Mouse (Mus musculus): ENCODE measurements around the gene Rpp25l. TPM values are rescaled to one million over a fixed set of nuclear protein-coding genes. Genes with fewer than 3 reads are reported as not detected.
"Not testable (repeated sequence)": the region's sequence is repeated elsewhere in the genome, so short reads cannot be mapped to it uniquely, and the experiment has no call there.

Gene Rpp25l
- polyA plus RNA-seq, 1 experiment from 2014 or later: 84.6 TPM

DNA sequence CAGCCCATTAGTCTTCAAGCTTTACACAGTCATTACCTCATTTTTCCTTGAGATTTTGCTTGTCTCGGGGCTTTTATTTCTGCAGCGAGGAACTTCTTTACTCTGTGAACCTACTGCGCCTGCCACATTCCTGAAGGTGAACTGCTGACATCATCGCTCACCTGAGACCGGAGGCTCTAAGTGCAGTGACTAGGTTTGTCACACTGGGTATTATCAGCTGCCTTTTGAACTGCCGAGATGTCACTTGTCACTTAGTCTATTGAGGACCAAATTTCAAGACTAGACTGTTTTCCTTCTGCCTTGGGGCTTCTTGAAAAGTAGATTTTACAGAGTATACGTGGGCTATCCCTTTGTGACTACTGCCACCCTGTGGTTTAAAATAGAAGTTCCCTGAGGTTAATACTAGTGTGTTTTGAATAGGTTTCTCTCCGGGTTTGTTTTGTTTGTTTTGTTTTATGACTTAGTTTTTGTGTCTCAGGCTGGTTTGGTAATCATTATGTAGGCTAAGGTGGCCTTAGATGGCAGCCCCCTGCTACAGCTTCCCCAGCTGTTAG, 5.1 kb downstream of the Rpp25l start:
- Histone ChIP-seq H3K36me3 (peaks cover 17% of the 10 kb centered on the region; the same call in 1 of the 2 replicates), H3K9me3 (no peaks in the 10 kb centered on the region), H3K4me3 (replicated peaks) (no peak overlapping the region), H3K4me1 (replicated peaks) (peaks cover 40% of the 10 kb centered on the region), H3K27me3 (peaks cover 46% of the 10 kb centered on the region), H3K4me2 (no peak overlapping the region), H3K27ac (no peak overlapping the region), H3K9ac (replicated peaks) (no peak overlapping the region)
- WGBS: 46% methylated on average over 8 of the region's 8 CpGs
- no peak for ATAC-seq (ENCODE audit: insufficient number of reproducible peaks, insufficient read depth, low FRiP score, low TSS enrichment, low read depth)

DNA sequence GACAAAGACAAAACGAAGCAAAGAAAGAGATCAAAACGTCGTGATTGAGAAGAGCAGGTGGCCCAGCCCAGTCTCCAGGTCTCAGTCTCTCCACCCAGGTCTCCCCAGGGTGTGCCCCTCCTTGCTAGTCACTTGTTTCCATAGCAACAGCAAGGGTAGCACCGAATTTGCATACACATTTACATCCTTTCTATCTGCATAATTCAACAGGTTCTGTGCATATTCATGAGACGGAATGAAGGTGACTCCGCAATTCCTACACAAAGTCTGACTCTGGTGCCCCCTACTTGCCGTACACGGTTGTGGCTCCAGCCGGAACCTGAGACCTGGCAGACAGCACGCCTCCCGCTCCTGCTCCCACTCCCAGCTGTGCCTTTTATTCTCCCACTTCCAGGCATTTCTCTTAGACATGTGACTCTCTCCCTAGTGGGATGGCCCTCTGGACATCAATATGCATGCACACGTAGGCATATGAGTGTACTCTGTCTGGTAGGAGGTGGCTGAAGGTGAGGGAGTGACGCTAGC, 6.3 kb downstream of the Rpp25l start:
- peaks cover 14% of the 10 kb centered on the region; the same call in 1 of the 2 replicates for H3K36me3 ChIP-seq
- peak overlapping the region; percentile 27; the same call in 1 of the 2 replicates for H3K4me2 ChIP-seq
- 2% methylated on average over 13 of the region's 13 CpGs for WGBS
- H3K4me1 ChIP-seq (replicated peaks): peaks cover 32% of the 10 kb centered on the region
- H3K9ac ChIP-seq (replicated peaks): no peak overlapping the region
- no peak overlapping the region for H3K27ac ChIP-seq
- no peaks in the 10 kb centered on the region for H3K9me3 ChIP-seq
- no peak overlapping the region for H3K4me3 ChIP-seq (replicated peaks)
- H3K27me3 ChIP-seq: peaks cover 51% of the 10 kb centered on the region
- ATAC-seq (ENCODE audit: insufficient number of reproducible peaks, insufficient read depth, low FRiP score, low TSS enrichment, low read depth): peak; percentile 29; the same call in 1 of the 2 replicates

DNA sequence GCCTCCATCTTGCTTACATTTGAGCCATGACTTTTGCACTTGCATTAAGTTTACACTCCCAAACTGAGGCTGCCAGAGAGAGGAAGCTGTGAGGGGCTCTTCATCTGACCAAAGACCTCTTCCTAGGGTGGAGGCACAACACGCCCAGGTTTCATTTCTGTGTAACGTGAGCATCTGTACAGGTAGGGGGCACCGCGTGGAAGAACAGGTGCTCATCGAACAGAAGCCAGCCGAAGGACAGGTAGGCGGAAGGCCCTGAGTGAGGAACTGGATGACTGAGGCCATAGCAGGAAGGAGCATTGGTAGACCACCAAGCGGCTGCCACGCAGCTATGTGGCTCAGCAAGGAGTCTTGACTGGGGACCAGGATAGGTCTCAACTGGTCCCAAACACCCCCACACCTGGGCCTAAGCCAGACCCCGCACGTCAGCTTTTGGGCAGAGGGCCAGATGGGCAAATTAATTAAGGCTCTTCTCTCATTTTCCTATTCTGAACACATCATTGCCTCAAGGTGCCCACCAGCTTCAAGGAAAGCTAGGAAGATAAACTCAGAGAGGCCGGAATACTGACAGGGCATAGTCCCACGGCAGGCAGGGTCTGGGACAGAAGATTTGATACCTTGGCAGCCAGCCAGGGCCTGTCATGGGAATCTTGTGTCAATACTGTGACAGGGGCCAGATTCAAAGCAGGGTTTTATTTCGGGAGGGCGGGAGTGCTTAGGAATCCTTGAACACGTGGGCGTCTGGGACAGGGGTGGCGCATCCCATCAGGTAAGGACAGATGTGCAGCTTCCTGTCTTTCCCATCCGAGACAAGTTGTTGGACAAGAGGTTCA, 7.2 kb downstream of the Rpp25l start:
- no peak overlapping the region for H3K4me2 ChIP-seq
- no peak for ATAC-seq (ENCODE audit: insufficient number of reproducible peaks, insufficient read depth, low FRiP score, low TSS enrichment, low read depth)
- 73% methylated on average over 19 of the region's 19 CpGs for WGBS
- H3K36me3 ChIP-seq: peaks cover 7% of the 10 kb centered on the region; the same call in 1 of the 2 replicates
- no peak overlapping the region for H3K27ac ChIP-seq
- H3K4me1 ChIP-seq (replicated peaks): peaks cover 23% of the 10 kb centered on the region
- no peak overlapping the region for H3K4me3 ChIP-seq (replicated peaks)
- H3K9me3 ChIP-seq: no peaks in the 10 kb centered on the region
- H3K9ac ChIP-seq (replicated peaks): no peak overlapping the region
- peaks cover 51% of the 10 kb centered on the region for H3K27me3 ChIP-seq

DNA sequence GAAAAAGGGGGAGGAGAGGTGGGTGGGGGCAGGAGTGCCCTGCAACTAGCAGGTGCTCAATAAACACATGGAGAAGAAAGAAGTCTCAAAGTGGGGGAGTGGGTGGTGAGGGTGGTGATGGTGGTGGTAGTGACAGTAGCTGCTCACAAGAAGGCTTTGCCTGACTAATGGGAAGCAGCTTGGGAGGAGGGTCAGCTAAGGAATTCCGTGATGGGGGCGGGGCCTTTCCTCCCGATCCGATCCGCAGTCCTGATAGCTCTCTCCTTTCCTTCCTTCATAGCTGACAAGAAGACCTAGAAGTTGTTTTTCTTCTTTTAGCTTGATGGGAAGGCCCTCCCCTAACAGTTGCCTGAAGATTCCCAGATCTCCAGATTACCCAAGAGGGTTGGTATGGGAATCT, 8.7 kb downstream of the Rpp25l start:
- Histone ChIP-seq H3K27me3 (peaks cover 51% of the 10 kb centered on the region), H3K4me1 (replicated peaks) (peaks cover 22% of the 10 kb centered on the region), H3K27ac (no peak overlapping the region), H3K9me3 (no peaks in the 10 kb centered on the region), H3K4me2 (no peak overlapping the region), H3K36me3 (no peaks in the 10 kb centered on the region), H3K4me3 (replicated peaks) (no peak overlapping the region), H3K9ac (replicated peaks) (no peak overlapping the region)
- 6% methylated on average over 5 of the region's 5 CpGs for WGBS
- ATAC-seq (ENCODE audit: insufficient number of reproducible peaks, insufficient read depth, low FRiP score, low TSS enrichment, low read depth): no peak

DNA sequence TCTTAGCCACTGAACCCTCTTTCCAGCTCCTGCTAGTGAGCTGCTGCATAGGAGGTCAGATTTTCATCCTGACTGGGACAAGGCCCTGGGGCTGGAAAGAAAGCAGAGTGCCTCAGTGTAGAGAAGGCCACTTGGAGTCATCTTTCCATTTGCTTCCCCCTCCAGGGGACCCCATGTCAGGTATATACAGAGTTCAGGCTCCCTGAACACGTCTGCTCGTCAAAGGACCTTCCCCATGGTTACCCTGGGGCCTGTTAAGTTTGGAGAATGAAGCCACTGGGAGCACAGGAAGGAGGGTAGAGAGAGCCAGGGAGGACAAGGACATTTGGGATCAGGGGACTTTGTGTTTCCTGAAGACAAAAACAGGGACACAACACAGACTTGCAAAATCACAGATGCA, 11.1 kb downstream of the Rpp25l start:
- H3K4me3 ChIP-seq (replicated peaks); H3K9me3 ChIP-seq; H3K27ac ChIP-seq; H3K36me3 ChIP-seq; H3K9ac ChIP-seq (replicated peaks); H3K4me2 ChIP-seq; ATAC-seq (ENCODE audit: insufficient number of reproducible peaks, insufficient read depth, low FRiP score, low TSS enrichment, low read depth): not testable (repeated sequence)
- Histone ChIP-seq H3K4me1 (replicated peaks) (peaks cover 22% of the 10 kb centered on the region), H3K27me3 (peaks cover 54% of the 10 kb centered on the region)
- WGBS: 60% methylated on average over 2 of the region's 2 CpGs

DNA sequence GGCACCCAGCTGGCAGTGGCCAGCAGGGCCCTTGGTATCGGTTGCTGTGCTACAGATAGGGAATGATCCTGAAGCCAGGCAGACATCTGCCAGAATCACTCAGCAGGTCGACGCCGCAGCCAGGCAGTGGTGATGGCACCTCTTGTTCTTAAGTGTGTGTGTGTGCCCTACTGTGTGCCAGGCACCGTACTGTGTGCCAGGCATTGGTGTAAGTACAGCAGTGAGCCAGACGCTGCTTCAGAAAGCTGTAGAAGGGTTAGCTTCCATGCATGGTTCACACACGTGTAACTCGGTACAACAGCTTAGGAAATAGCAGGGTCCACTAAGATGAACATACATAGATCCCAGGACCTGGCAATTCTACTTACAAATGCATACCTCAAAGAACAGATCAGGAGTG, 13.1 kb downstream of the Rpp25l start:
- H3K4me1 ChIP-seq (replicated peaks): peaks cover 13% of the 10 kb centered on the region
- not testable (repeated sequence) for H3K9ac ChIP-seq (replicated peaks); H3K36me3 ChIP-seq; H3K4me3 ChIP-seq (replicated peaks); H3K9me3 ChIP-seq; ATAC-seq (ENCODE audit: insufficient number of reproducible peaks, insufficient read depth, low FRiP score, low TSS enrichment, low read depth); H3K4me2 ChIP-seq; H3K27ac ChIP-seq
- H3K27me3 ChIP-seq: peaks cover 39% of the 10 kb centered on the region
- WGBS: 70% methylated on average over 6 of the region's 8 CpGs

DNA sequence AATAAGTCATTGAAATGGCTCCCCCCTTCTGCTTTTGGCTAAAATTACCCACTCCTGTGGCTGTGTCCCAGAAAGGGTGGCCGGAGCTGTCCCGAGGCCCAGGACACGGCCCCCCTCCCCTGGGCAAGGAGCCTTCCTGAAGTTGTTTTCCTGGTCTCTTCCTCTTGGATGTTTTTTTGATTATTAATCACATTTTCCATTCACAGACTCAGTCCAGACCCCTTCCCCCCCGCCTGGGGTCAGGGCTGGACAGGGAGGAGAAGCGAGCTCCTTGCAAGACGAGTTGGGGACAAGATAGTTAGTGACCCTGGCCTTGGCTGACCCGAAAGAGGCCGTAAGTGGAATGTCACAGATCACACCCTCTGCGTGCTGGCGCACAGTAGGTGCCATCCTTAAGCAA, 13.6 kb downstream of the Rpp25l start, which contains the start of gene Il11ra1:
Gene Il11ra1, plus strand, starts transcription at position 207 of the 400 bp plus-strand sequence.
- peak within 1 kb of the TSS; percentile 42; the same call in 1 of the 2 replicates for H3K4me2 ChIP-seq
- ATAC-seq (ENCODE audit: insufficient number of reproducible peaks, insufficient read depth, low FRiP score, low TSS enrichment, low read depth); H3K4me3 ChIP-seq (replicated peaks); H3K9ac ChIP-seq (replicated peaks); H3K36me3 ChIP-seq; H3K9me3 ChIP-seq; H3K27ac ChIP-seq: not testable (repeated sequence)
- H3K4me1 ChIP-seq (replicated peaks): peaks cover 11% of the 10 kb centered on the region
- H3K27me3 ChIP-seq: peaks cover 34% of the 10 kb centered on the region
- WGBS: 75% methylated on average over 10 of the region's 10 CpGs

DNA sequence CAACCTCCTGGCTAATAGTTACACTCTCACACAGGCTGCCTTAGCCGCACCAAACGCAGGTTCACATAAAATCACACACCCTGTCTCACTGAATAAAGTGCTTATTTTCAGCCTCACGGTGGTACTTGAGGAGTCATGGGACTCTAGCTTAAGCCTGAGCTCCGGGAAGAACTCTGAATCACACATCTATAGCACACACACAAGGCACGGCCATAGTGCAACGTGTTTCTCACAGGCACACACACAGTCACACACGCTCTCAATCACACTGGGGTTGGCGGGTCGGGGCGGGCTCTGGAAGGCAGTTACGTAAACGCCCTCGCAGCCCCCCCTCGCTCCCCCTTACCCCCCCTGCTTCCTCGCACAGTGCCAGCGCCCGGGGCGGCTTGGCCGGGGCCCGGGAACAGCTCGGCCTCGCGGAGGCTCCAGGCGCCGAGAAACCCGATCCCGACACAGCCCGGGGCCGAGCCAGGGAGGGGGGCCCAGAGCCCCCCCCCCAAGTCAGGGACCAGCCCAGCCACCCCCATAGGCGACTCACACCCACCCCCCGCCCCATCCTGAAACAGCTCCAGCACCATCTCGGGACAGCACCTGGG, 14.8 kb downstream of the Rpp25l start:
- Histone ChIP-seq H3K27me3 (peaks cover 25% of the 10 kb centered on the region), H3K4me2 (peak overlapping the region; percentile 42)
- H3K9me3 ChIP-seq; H3K4me1 ChIP-seq (replicated peaks); H3K36me3 ChIP-seq; H3K27ac ChIP-seq; H3K9ac ChIP-seq (replicated peaks); H3K4me3 ChIP-seq (replicated peaks); ATAC-seq (ENCODE audit: insufficient number of reproducible peaks, insufficient read depth, low FRiP score, low TSS enrichment, low read depth): not testable (repeated sequence)
- 3% methylated on average over 21 of the region's 32 CpGs for WGBS

DNA sequence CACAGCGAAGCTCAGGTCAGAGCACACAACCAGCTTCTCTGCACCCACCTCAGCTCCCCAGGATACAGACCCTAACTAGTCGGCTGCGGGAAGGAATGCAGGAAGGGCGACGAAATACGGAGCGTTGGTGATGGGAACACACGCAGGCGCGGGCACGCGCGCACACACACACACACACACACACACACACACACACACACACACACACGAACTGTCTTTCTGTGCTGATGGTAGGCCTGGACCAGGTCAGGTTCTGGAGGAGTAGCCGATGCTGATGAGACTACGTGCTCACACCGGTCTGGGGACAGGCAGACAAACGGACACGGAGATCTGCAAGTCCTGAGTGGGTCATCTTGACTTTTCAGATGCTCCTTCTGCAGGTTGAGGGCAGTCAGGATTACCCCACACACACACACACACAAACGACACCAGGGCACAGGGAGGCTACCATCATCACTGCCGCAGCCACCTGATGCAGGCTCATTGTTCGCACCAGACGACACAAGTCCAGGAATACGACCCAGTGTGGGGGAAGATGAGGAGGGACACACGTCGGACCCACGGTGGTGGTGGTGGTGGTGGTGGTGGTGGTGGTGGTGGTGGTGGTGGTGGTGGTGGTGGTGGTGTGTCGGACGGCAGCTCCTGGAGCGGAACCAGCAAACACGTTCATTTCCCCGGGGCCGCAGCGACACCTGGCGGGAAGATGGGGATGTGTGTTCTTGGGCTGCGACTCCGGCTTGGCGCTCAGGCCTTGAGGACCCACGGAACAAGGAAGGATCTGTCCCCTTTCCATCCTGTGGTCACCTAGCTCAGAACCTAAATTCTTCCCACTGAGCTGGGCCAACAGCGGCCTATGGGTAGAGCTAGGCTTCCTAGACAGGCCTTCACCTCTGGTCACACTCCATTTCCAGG, 16.1 kb downstream of the Rpp25l start, which contains the start of gene Cntfr:
Gene Cntfr, minus strand, starts transcription at position 160 of the 912 bp plus-strand sequence.
- H3K9ac ChIP-seq (replicated peaks); H3K4me3 ChIP-seq (replicated peaks); ATAC-seq (ENCODE audit: insufficient number of reproducible peaks, insufficient read depth, low FRiP score, low TSS enrichment, low read depth); H3K27ac ChIP-seq; H3K9me3 ChIP-seq; H3K36me3 ChIP-seq; H3K4me1 ChIP-seq (replicated peaks): not testable (repeated sequence)
- Histone ChIP-seq H3K4me2 (peak within 1 kb of the TSS; percentile 41; the same call in 1 of the 2 replicates), H3K27me3 (peaks cover 26% of the 10 kb centered on the region)
- WGBS: 5% methylated on average over 30 of the region's 40 CpGs

DNA sequence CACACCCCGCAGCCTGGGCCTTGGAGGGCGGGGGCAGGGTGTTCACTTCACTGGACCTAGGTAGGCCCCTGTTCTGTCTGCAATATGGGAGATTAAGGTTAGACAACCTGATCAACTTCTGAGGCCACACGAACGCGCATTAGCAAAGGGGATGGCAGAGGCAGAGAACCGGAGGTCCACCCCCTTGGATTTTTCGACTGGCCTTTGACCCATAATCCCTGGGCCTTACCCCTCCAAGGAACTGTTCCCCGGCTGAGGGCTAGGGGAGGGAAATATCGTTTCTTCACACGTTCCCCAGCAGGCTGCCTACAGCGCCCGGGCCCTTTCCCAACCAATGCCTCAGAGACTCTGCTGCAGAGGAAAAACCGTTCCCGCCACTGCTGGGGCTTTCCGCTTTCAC, 16.9 kb downstream of the Rpp25l start:
- not testable (repeated sequence) for H3K9me3 ChIP-seq; ATAC-seq (ENCODE audit: insufficient number of reproducible peaks, insufficient read depth, low FRiP score, low TSS enrichment, low read depth); H3K4me2 ChIP-seq; H3K4me1 ChIP-seq (replicated peaks); H3K4me3 ChIP-seq (replicated peaks); H3K9ac ChIP-seq (replicated peaks); H3K36me3 ChIP-seq; H3K27ac ChIP-seq
- peaks cover 26% of the 10 kb centered on the region for H3K27me3 ChIP-seq
- WGBS: 3% methylated on average over 12 of the region's 15 CpGs
